Mouse (Mus musculus) adrenal gland, postnatal 4 days (tissue): ENCODE measurements around the gene Slit3. TPM values are rescaled to one million over a fixed set of nuclear protein-coding genes. Genes with fewer than 3 reads are reported as not detected.

Source experiments
- DNase-seq, 2 experiments: peaks; one replicate each; pipeline ENCODE4 v3.0.0; 2021 to 2022; ENCODE audit warnings: low spot score in 2 of 2, mixed read lengths in 2 of 2
- total RNA-seq, 2 experiments: library from RNA; stranded (reverse); gene quantifications; 2 replicates each; pipeline ENCODE4 v1.2.3; 2021

Gene Slit3
- total RNA-seq, 2 experiments from 2014 or later = 60.3 to 62.2 TPM

GRCm38 (mm10) chr11:35569126-35569916, 448.3 kb downstream of the Slit3 start:
- DNase-seq = no peak

- DNase-seq = no peak
These were observed 448.9 kb downstream of the Slit3 start for GRCm38 (mm10) chr11:35569957-35570356.

- DNase-seq = no peak
These were observed 450.9 kb downstream of the Slit3 start for GRCm38 (mm10) chr11:35571910-35572309.

- DNase-seq = no peak
These were observed 457.8 kb downstream of the Slit3 start for GRCm38 (mm10) chr11:35578796-35579195.

- DNase-seq = no peak
These were observed 461.6 kb downstream of the Slit3 start for GRCm38 (mm10) chr11:35582591-35582990.

- DNase-seq = no peak
These were observed 462.6 kb downstream of the Slit3 start for GRCm38 (mm10) chr11:35583633-35584032.

GRCm38 (mm10) chr11:35587174-35587959, 466.3 kb downstream of the Slit3 start:
- DNase-seq = peak; percentile 37 to 63

- DNase-seq = no peak
These were observed 468.9 kb downstream of the Slit3 start for GRCm38 (mm10) chr11:35589892-35590291.

- DNase-seq = no peak
These were observed 472.4 kb downstream of the Slit3 start for GRCm38 (mm10) chr11:35593146-35594034.

- DNase-seq = no peak
These were observed 475.0 kb downstream of the Slit3 start for GRCm38 (mm10) chr11:35596064-35596463.

- DNase-seq = no peak
These were observed 476.9 kb downstream of the Slit3 start for GRCm38 (mm10) chr11:35597882-35598281.

GRCm38 (mm10) chr11:35598732-35599131, 477.7 kb downstream of the Slit3 start:
- no peak for DNase-seq

GRCm38 (mm10) chr11:35601652-35602240, 480.7 kb downstream of the Slit3 start:
- no peak for DNase-seq

- DNase-seq = no peak
These were observed 481.6 kb downstream of the Slit3 start for GRCm38 (mm10) chr11:35602586-35602985.

GRCm38 (mm10) chr11:35603946-35604345, 482.9 kb downstream of the Slit3 start:
- DNase-seq = no peak

GRCm38 (mm10) chr11:35604848-35605790, 484.1 kb downstream of the Slit3 start:
- no peak for DNase-seq

- DNase-seq = no peak
These were observed 486.2 kb downstream of the Slit3 start for GRCm38 (mm10) chr11:35607191-35607590.

- DNase-seq = no peak
These were observed 487.8 kb downstream of the Slit3 start for GRCm38 (mm10) chr11:35608794-35609193.

GRCm38 (mm10) chr11:35612262-35612896, 491.4 kb downstream of the Slit3 start:
- DNase-seq = no peak
